Mouse (Mus musculus) stomach, embryonic 16.5 days (tissue): Measurements from ENCODE around the gene Espnl. TPM values are rescaled to one million over a fixed set of nuclear protein-coding genes. Genes with fewer than 3 reads are reported as not detected.
A peak's percentile ranks its signal among the peaks of the same experiment; 100 is the strongest.

Experiments used
- ATAC-seq: fragments of 200-750 bp; cut with Nextera tagmentation; 2 replicates; pipeline ENCODE4 v1.8.0; 2017; ENCODE audit warnings: moderate number of reproducible peaks, moderate TSS enrichment; ENCODE audit not compliant: insufficient read depth, low FRiP score
- H3K27ac ChIP-seq: fragments of 300-500 bp; sonication (generic); 2 replicates; pipeline ENCODE4 v1.5.1; 2014; ENCODE audit warnings: low read length
- H3K27me3 ChIP-seq: fragments of 300-500 bp; sonication (generic); 2 replicates; pipeline ENCODE4 v1.6.1; 2014; ENCODE audit warnings: low read length, control low read depth, mixed read lengths; ENCODE audit not compliant: control insufficient read depth, insufficient read depth
- H3K36me3 ChIP-seq: fragments of 300-500 bp; sonication (generic); 2 replicates; pipeline ENCODE4 v1.6.1; 2014; ENCODE audit warnings: low read length; ENCODE audit not compliant: control insufficient read depth, insufficient read depth
- H3K4me1 ChIP-seq: fragments of 300-500 bp; sonication (generic); 2 replicates; pipeline ENCODE4 v1.6.1; 2014; ENCODE audit warnings: low read length, control low read depth, mixed read lengths; ENCODE audit not compliant: control insufficient read depth, insufficient read depth
- H3K4me2 ChIP-seq: fragments of 300-500 bp; sonication (generic); 2 replicates; pipeline ENCODE4 v1.6.1; 2014; ENCODE audit warnings: low read depth, low read length, mixed read lengths
- H3K4me3 ChIP-seq: fragments of 300-500 bp; sonication (generic); replicated peaks from 2 replicates; pipeline ENCODE4 v1.5.1; 2014; ENCODE audit warnings: mild to moderate bottlenecking, low read length
- H3K9ac ChIP-seq: fragments of 300-500 bp; sonication (generic); 2 replicates; pipeline ENCODE4 v1.6.1; 2014; ENCODE audit warnings: low read length
- H3K9me3 ChIP-seq: fragments of 300-500 bp; sonication (generic); replicated peaks from 2 replicates; pipeline ENCODE4 v1.6.1; 2016; ENCODE audit warnings: low read length, control low read depth; ENCODE audit not compliant: control insufficient read depth
- WGBS: fragments of 180-500 bp; shearing (Covaris S2); extraction: QIAGEN DNeasy Blood & Tissue Kit; methylation state at CpG from one replicate; pipeline ENCODE4 v1.1.7; 2014; 5-methylcytosine and 5-hydroxymethylcytosine counted together
- polyA plus RNA-seq: library from polyadenylated mRNA; unstranded; fragments of >200 nt; fragmentation: Nextera tagmentation; extraction: Ambion mirVana; gene quantifications from 2 replicates; pipeline ENCODE4 v1.2.1, GENCODE M21; 2015

The Espnl gene
- polyA plus RNA-seq, 1 experiment from 2014 or later: 0.03 TPM

DNA sequence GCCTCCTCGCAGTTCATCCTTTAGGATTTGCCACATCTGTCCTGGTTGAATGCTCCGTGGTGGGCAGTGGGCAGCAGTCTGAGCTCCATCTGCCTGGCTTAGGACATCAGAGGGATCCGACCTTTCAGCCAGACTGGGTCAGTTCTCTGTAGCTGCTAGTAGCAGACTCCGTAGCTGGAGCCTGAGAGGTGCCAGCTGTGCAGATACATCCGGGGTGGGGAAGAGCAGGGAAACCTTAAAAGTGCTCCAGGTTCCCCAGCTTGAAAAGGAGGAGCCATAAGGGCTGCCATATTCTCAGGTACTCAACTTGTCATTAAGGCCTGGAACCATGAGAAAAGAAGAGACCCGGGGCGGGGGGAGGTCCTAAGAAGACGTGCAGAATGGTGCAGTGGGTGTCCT, 43.9 kb downstream of the Espnl start:
- peak; percentile 4; the same call in 1 of the 2 replicates for ATAC-seq

DNA sequence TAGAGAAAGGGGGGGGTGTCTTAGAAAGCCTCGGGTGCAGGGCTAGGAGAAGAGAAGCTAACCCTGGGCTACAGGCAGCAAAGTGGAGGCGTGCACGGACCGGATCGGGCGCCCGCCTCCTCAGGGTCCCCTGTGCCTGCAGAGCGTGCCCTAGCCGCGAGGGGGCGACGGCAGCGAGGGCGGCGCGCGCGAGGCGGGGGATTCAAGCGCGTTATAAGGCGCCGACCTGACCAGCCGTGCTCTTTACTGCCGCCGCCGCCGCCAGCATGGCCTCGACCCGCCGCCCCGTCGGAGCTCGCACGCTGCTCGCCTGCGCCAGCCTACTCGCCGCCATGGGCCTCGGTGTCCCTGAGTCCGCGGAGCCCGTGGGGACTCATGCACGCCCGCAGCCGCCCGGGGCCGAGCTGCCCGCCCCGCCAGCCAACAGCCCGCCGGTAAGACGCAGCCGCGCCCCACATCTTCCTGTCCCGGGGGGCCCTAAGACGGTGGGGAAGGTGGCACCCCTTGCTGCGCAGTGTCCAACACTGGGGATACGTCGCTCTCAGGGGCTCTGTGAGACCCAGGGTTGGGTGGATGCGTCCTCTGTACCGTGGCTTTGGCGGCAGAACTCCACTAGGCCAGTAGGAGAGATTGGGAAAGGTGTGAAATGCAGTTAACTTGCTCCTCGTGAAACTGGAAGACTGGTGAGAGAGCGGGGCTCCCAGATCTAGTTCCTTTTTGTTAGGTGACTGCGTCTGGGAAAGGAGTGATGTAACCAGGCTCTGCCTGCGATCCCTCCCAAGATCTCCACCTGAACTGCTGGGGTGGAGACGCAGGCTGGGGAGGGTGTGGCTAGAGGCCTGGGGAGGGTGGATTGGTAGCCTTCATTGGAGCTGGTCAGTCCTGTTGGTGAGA, 44.6 kb downstream of the Espnl start, which contains the start of gene Erfe:
Gene Erfe, plus strand, starts transcription at position 216 of the 894 bp plus-strand sequence.
- 1% methylated on average over 65 of the region's 68 CpGs for WGBS
- peak within 1 kb of the TSS; percentile 78 for H3K9ac ChIP-seq
- peak within 1 kb of the TSS; percentile 56 for H3K4me3 ChIP-seq
- H3K9me3 ChIP-seq: no peaks in the 10 kb centered on the region
- peak within 1 kb of the TSS; percentile 99 for H3K4me2 ChIP-seq
- H3K4me1 ChIP-seq: peaks cover 4% of the 10 kb centered on the region; the same call in 1 of the 2 replicates
- 0 out of 2 replicates have a peak, but pooled peaks cover 4% of the 10 kb centered on the region for H3K36me3 ChIP-seq
- H3K27me3 ChIP-seq: no peaks in the 10 kb centered on the region
- peak within 1 kb of the TSS; percentile 60 for H3K27ac ChIP-seq
- ATAC-seq: peak; percentile 75

More for the DNA sequence above, 43.9 kb downstream of the Espnl start:
- 0 out of 2 replicates have a peak, but pooled peaks cover under 1% of the 10 kb centered on the region for H3K36me3 ChIP-seq
- peak overlapping the region; percentile 99 for H3K4me2 ChIP-seq
- 31% methylated on average over 8 of the region's 8 CpGs for WGBS
- H3K9me3 ChIP-seq: no peaks in the 10 kb centered on the region
- H3K27me3 ChIP-seq: no peaks in the 10 kb centered on the region
- H3K9ac ChIP-seq: peak overlapping the region; percentile 78
- no peak overlapping the region for H3K27ac ChIP-seq
- H3K4me1 ChIP-seq: peaks cover 4% of the 10 kb centered on the region; the same call in 1 of the 2 replicates
- H3K4me3 ChIP-seq: peak overlapping the region; percentile 56

GRCm38 (mm10) chr1:91367295-91367694, 45.4 kb downstream of the Espnl start:
- Histone ChIP-seq H3K9ac (no peak overlapping the region), H3K36me3 (peaks cover 4% of the 10 kb centered on the region; the same call in 1 of the 2 replicates), H3K9me3 (no peaks in the 10 kb centered on the region), H3K27ac (no peak overlapping the region), H3K4me2 (peak overlapping the region; percentile 99), H3K4me3 (no peak overlapping the region), H3K27me3 (no peaks in the 10 kb centered on the region), H3K4me1 (peaks cover 4% of the 10 kb centered on the region; the same call in 1 of the 2 replicates)
- 96% methylated on average over 3 of the region's 3 CpGs for WGBS
- no peak for ATAC-seq

DNA sequence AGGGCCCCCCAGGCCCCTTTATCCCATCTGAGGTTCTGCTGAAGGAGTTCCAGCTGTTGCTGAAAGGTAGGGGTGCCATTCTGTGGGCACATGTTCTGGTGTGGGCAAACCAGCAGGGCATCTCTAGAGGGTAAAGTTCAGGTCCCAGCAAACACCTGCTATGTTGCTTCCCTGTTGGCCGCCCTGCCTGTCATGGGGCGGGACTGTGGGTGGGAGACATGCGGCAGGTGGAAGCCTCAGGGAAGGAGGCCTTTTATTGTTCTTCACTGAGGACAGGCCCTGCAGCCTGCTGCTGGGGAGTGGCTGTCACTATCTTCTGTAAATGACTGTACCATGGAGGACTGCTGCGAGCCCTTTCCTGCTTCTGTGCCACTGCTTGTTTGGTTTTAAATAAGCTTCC, 47.5 kb downstream of the Espnl start:
- no peak overlapping the region for H3K4me2 ChIP-seq
- no peak for ATAC-seq
- no peak overlapping the region for H3K27ac ChIP-seq
- H3K9me3 ChIP-seq: no peaks in the 10 kb centered on the region
- H3K4me1 ChIP-seq: peaks cover 4% of the 10 kb centered on the region; the same call in 1 of the 2 replicates
- H3K9ac ChIP-seq: no peak overlapping the region
- peaks cover 4% of the 10 kb centered on the region; the same call in 1 of the 2 replicates for H3K36me3 ChIP-seq
- H3K4me3 ChIP-seq: no peak overlapping the region
- WGBS: 47% methylated on average over 4 of the region's 4 CpGs
- no peaks in the 10 kb centered on the region for H3K27me3 ChIP-seq

- Histone ChIP-seq H3K27ac (no peak overlapping the region), H3K4me3 (no peak overlapping the region), H3K9ac (no peak overlapping the region), H3K4me1 (peaks cover 4% of the 10 kb centered on the region; the same call in 1 of the 2 replicates), H3K27me3 (no peaks in the 10 kb centered on the region), H3K4me2 (no peak overlapping the region), H3K9me3 (no peaks in the 10 kb centered on the region), H3K36me3 (peaks cover 9% of the 10 kb centered on the region; the same call in 1 of the 2 replicates)
- no peak for ATAC-seq
- WGBS: 80% methylated on average over 23 of the region's 23 CpGs
These were observed 48.2 kb downstream of the Espnl start for GRCm38 (mm10) chr1:91370055-91370454.

DNA sequence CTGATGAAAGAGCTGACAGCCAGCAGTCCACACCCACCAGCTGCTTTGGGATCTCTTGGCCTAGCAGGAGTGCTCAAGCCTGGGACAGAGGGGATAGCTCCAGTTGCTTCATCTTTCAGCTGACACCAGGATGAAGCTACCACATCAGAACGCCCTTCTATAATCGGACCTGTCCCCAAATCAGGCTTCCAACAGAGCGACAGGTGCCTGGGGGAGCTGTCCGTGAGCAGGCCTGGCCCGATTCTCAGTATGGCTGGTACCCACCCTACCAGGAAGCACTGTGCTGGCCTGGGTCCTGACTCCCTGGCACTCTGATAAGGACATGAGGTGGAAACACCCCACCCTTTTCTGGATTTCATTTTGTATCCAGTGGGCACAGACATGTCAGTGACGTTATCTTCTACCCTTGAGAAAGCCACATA, 51.5 kb downstream of the Espnl start:
- WGBS: 92% methylated on average over 6 of the region's 6 CpGs
- Histone ChIP-seq H3K4me1 (no peaks in the 10 kb centered on the region), H3K27me3 (no peaks in the 10 kb centered on the region), H3K9ac (no peak overlapping the region), H3K4me2 (no peak overlapping the region), H3K36me3 (peaks cover 33% of the 10 kb centered on the region), H3K27ac (no peak overlapping the region), H3K9me3 (no peaks in the 10 kb centered on the region), H3K4me3 (no peak overlapping the region)
- no peak for ATAC-seq

GRCm38 (mm10) chr1:91380453-91381090, 58.7 kb downstream of the Espnl start:
- Histone ChIP-seq H3K9ac (no peak overlapping the region), H3K4me2 (no peak overlapping the region), H3K36me3 (peaks cover 54% of the 10 kb centered on the region), H3K9me3 (no peaks in the 10 kb centered on the region), H3K27ac (no peak overlapping the region), H3K4me1 (no peaks in the 10 kb centered on the region), H3K27me3 (no peaks in the 10 kb centered on the region), H3K4me3 (no peak overlapping the region)
- 58% methylated on average over 7 of the region's 7 CpGs for WGBS
- ATAC-seq: peak; percentile 56; the same call in 1 of the 2 replicates

DNA sequence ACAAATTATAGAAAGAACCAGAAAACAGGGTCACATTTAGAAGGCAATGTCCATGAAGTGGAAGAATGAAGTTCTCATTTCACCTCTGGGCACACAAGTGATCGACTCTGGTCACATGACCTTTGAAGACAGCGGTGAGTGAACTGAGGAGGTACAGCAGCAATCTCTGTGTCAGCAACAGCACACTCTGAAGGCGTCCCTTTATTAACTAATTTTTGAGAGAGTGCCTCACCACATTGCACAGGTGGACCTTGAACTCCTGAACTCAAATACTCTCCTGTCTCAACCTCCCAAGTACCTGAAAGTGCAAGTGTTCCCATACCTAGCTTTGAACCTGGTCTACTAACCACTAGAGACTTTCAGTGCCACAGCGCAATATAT, 59.2 kb downstream of the Espnl start:
- Histone ChIP-seq H3K9me3 (no peaks in the 10 kb centered on the region), H3K36me3 (peaks cover 54% of the 10 kb centered on the region), H3K4me3 (no peak overlapping the region), H3K27ac (no peak overlapping the region), H3K27me3 (no peaks in the 10 kb centered on the region), H3K4me2 (no peak overlapping the region), H3K9ac (no peak overlapping the region), H3K4me1 (no peaks in the 10 kb centered on the region)
- ATAC-seq: no peak
- WGBS: 86% methylated on average over 4 of the region's 4 CpGs

- H3K4me1 ChIP-seq: peaks cover 10% of the 10 kb centered on the region; the same call in 1 of the 2 replicates
- H3K36me3 ChIP-seq: peaks cover 12% of the 10 kb centered on the region
- no peak overlapping the region for H3K9ac ChIP-seq
- no peak overlapping the region for H3K4me2 ChIP-seq
- no peaks in the 10 kb centered on the region for H3K9me3 ChIP-seq
- no peak overlapping the region for H3K4me3 ChIP-seq
- peak; percentile 33; the same call in 1 of the 2 replicates for ATAC-seq
- no peaks in the 10 kb centered on the region for H3K27me3 ChIP-seq
- no peak overlapping the region for H3K27ac ChIP-seq
- WGBS: 59% methylated on average over 5 of the region's 5 CpGs
These were observed 68.5 kb downstream of the Espnl start for GRCm38 (mm10) chr1:91390369-91390768.
